Mouse (Mus musculus): ENCODE data around the gene Fntb. TPM values are rescaled to one million over a fixed set of nuclear protein-coding genes. Genes with fewer than 3 reads are reported as not detected.
"Not testable (repeated sequence)": the region's sequence is repeated elsewhere in the genome, so short reads cannot be mapped to it uniquely, and the experiment has no call there.

The Fntb gene
- total and polyA plus RNA-seq, 3 experiments: 10.4 to 79.8 (median 30.1) TPM

DNA sequence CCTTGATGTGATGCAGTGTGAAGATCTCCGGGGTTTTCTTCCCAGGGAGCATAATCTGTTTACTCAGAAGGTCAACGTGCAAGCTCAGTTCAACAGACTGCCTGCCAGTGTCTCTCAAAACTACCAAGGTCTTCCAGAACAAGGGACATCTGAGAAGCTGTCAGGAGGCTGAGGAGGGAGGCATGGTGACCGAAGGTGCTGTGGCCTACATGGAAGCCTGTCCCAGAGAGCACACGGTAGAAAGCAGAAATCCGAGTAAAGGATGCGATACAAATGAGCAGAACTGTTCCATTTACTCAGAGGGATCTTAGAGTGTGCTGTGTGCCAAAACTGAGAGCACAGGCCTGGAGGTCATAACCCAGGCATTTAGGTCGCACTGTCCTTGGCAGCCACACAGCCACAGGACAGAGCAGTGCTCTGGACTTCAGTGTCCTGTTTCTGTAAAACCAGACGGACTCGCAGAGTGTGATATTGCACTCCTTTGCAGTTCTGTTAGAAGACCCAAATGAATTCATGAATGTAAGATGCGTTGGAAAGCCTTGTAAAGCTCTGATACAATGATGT, 18.7 kb downstream of the Fntb start:
- DNase-seq (ENCODE audit: low spot score) (no peak), ATAC-seq (ENCODE audit: extremely low read depth, insufficient number of reproducible peaks, low FRiP score, poor library complexity, severe bottlenecking) (0 out of 2 replicates have a peak, but pooled peaks have one; percentile 4)
- H3K9me3 ChIP-seq (replicated peaks): no peaks in the 10 kb centered on the region
- TF ChIP-seq GATA2 (IDR thresholded peaks at IDR 0.05; ENCODE audit: borderline replicate concordance, low read depth, low read length) (no peak), POLR2AphosphoS5 (IDR thresholded peaks at IDR 0.05; ENCODE audit: insufficient replicate concordance, low read depth, low read length) (no peak), GATA1 (IDR thresholded peaks at IDR 0.05; ENCODE audit: borderline replicate concordance, low read length) (no peak), CTCF (IDR thresholded peaks at IDR 0.05; ENCODE audit: low read depth, low read length) (no peak), TAL1 (conservative IDR thresholded peaks at IDR 0.05; ENCODE audit: low read depth, low read length) (no peak)
- H3K4me1 ChIP-seq (ENCODE audit: insufficient read depth, low read depth, low read length): no peaks in the 10 kb centered on the region
- peaks cover 30% of the 10 kb centered on the region for H3K36me3 ChIP-seq (replicated peaks)
- H3K4me3 ChIP-seq (ENCODE audit: low read depth, low read length): no peak overlapping the region
- H3K27me3 ChIP-seq (ENCODE audit: insufficient read depth, low read length): peaks cover 4% of the 10 kb centered on the region; the same call in 1 of the 2 replicates

DNA sequence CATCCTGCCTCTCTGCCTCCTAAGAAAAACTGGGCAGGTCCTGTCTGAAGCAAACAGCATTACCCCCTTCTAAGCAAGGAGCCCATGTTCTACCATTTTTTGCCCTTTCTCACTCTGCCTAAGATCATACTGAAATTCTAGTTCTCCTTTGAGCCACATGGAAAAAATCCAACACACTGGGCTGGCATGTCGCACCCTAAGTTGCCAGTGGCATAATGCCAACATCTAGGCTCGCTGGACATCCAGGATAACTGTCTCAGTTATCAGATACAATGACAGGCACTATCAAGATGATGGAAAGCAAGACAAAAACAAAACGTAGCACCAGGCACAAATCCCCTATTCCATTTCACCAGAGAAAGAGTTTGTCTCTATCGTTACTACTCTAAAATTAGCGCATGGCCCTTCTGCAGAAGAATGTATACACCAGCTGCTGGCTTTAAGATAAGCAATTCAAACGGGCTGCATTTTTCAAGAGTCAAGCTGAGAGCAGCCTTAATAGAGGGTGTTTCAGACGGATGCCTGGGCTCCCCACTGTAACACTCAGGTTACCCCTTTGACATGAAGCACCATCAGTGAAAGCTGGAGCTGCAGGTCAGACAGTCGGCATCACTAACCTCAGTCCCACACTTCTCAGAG, 25.2 kb downstream of the Fntb start:
- DNase-seq (ENCODE audit: low spot score) (no peak), ATAC-seq (ENCODE audit: extremely low read depth, insufficient number of reproducible peaks, low FRiP score, poor library complexity, severe bottlenecking) (no peak)
- H3K36me3 ChIP-seq (replicated peaks): no peaks in the 10 kb centered on the region
- peaks cover 61% of the 10 kb centered on the region for H3K27me3 ChIP-seq (ENCODE audit: insufficient read depth, low read length)
- TF ChIP-seq CTCF (IDR thresholded peaks at IDR 0.05; ENCODE audit: low read depth, low read length) (no peak), GATA1 (IDR thresholded peaks at IDR 0.05; ENCODE audit: borderline replicate concordance, low read length) (no peak), TAL1 (conservative IDR thresholded peaks at IDR 0.05; ENCODE audit: low read depth, low read length) (no peak), GATA2 (IDR thresholded peaks at IDR 0.05; ENCODE audit: borderline replicate concordance, low read depth, low read length) (no peak), POLR2AphosphoS5 (IDR thresholded peaks at IDR 0.05; ENCODE audit: insufficient replicate concordance, low read depth, low read length) (no peak)
- no peaks in the 10 kb centered on the region for H3K9me3 ChIP-seq (replicated peaks)
- H3K4me1 ChIP-seq (ENCODE audit: insufficient read depth, low read depth, low read length): no peaks in the 10 kb centered on the region; the same call in 1 of the 2 replicates
- no peak overlapping the region for H3K4me3 ChIP-seq (ENCODE audit: low read depth, low read length)

DNA sequence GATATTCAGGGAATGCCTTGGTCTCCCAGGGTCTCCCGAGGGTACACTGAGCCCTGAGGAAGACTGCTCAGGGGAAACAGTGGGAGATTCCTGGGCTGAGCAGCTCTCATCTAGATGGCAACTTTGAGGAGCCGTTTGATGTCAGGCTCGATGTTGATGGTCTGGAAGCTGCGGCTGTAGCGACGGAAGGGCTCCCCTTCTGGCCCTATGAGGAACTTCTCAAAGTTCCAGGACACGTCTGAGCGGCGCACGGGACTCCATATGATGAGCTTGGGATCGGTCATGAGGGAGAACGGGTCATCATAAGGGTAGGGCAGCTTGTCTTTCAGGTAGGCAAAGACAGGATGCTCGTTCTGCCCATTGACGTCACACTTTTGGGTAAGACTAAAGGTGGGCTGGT, 27.2 kb downstream of the Fntb start:
- peaks cover 79% of the 10 kb centered on the region for H3K27me3 ChIP-seq (ENCODE audit: insufficient read depth, low read length)
- not testable (repeated sequence) for H3K4me3 ChIP-seq (ENCODE audit: low read depth, low read length); ATAC-seq (ENCODE audit: extremely low read depth, insufficient number of reproducible peaks, low FRiP score, poor library complexity, severe bottlenecking); H3K9me3 ChIP-seq (replicated peaks); H3K4me1 ChIP-seq (ENCODE audit: insufficient read depth, low read depth, low read length); DNase-seq (ENCODE audit: low spot score); H3K36me3 ChIP-seq (replicated peaks)

- H3K4me3 ChIP-seq (ENCODE audit: low read depth, low read length): no peak within 1 kb of the TSS
- no peaks in the 10 kb centered on the region for H3K36me3 ChIP-seq (replicated peaks)
- peaks cover 16% of the 10 kb centered on the region for H3K4me1 ChIP-seq (ENCODE audit: insufficient read depth, low read depth, low read length)
- DNase-seq (ENCODE audit: low spot score) (no peak), ATAC-seq (ENCODE audit: extremely low read depth, insufficient number of reproducible peaks, low FRiP score, poor library complexity, severe bottlenecking) (no peak)
- no peaks in the 10 kb centered on the region for H3K9me3 ChIP-seq (replicated peaks)
- TF ChIP-seq CTCF (IDR thresholded peaks at IDR 0.05; ENCODE audit: low read depth, low read length): no peak
- no peak for TF ChIP-seq POLR2AphosphoS5 (IDR thresholded peaks at IDR 0.05; ENCODE audit: insufficient replicate concordance, low read depth, low read length)
- no peak for TF ChIP-seq GATA2 (IDR thresholded peaks at IDR 0.05; ENCODE audit: borderline replicate concordance, low read depth, low read length)
- no peak for TF ChIP-seq TAL1 (conservative IDR thresholded peaks at IDR 0.05; ENCODE audit: low read depth, low read length)
- TF ChIP-seq GATA1 (IDR thresholded peaks at IDR 0.05; ENCODE audit: borderline replicate concordance, low read length): no peak
- peaks cover 92% of the 10 kb centered on the region for H3K27me3 ChIP-seq (ENCODE audit: insufficient read depth, low read length)
Measured at GRCm38 (mm10) chr12:76795350-76795749, 30.0 kb downstream of the Fntb start, which contains the start of gene Gpx2. Gpx2 (minus strand) TSS chr12:76795554.

DNA sequence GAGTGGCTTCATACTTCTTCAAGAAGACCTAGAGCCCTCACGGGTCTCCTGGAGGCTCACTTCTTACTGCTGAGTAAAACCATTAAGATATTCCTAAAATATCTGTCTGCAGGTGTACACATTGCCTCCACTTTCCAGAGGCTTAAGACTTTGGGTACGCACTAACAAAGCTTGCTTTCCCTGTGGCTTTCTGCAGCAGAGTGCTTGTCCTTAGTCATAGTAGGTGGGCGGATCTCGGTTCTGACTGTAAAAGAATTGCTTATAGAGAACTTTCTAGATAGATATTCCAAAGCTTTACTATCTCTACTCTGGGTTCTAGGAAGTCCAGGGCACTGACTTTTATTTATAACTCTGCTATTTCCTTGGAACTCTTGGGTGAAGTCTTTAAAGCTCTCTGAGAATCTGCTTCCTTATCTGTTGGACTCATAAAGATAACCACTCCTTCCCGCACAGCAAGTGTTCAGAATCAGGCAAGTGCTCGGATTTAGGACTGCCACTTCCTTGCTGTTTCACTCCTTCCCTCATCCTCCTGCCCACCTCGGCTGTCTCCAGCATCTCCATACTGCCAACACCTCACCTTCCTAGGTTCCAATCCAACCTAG, 31.6 kb downstream of the Fntb start:
- no peaks in the 10 kb centered on the region for H3K9me3 ChIP-seq (replicated peaks)
- peaks cover 92% of the 10 kb centered on the region for H3K27me3 ChIP-seq (ENCODE audit: insufficient read depth, low read length)
- H3K36me3 ChIP-seq (replicated peaks): no peaks in the 10 kb centered on the region
- DNase-seq (ENCODE audit: low spot score) (no peak), ATAC-seq (ENCODE audit: extremely low read depth, insufficient number of reproducible peaks, low FRiP score, poor library complexity, severe bottlenecking) (no peak)
- TF ChIP-seq GATA1 (IDR thresholded peaks at IDR 0.05; ENCODE audit: borderline replicate concordance, low read length): no peak
- TF ChIP-seq TAL1 (conservative IDR thresholded peaks at IDR 0.05; ENCODE audit: low read depth, low read length): no peak
- no peak for TF ChIP-seq GATA2 (IDR thresholded peaks at IDR 0.05; ENCODE audit: borderline replicate concordance, low read depth, low read length)
- no peak for TF ChIP-seq CTCF (IDR thresholded peaks at IDR 0.05; ENCODE audit: low read depth, low read length)
- TF ChIP-seq POLR2AphosphoS5 (IDR thresholded peaks at IDR 0.05; ENCODE audit: insufficient replicate concordance, low read depth, low read length): no peak
- peaks cover 16% of the 10 kb centered on the region for H3K4me1 ChIP-seq (ENCODE audit: insufficient read depth, low read depth, low read length)
- no peak overlapping the region for H3K4me3 ChIP-seq (ENCODE audit: low read depth, low read length)

GRCm38 (mm10) chr12:76798008-76798720, 32.8 kb downstream of the Fntb start:
- DNase-seq (ENCODE audit: low spot score) (no peak), ATAC-seq (ENCODE audit: extremely low read depth, insufficient number of reproducible peaks, low FRiP score, poor library complexity, severe bottlenecking) (no peak)
- TF ChIP-seq TAL1 (conservative IDR thresholded peaks at IDR 0.05; ENCODE audit: low read depth, low read length) (no peak), CTCF (IDR thresholded peaks at IDR 0.05; ENCODE audit: low read depth, low read length) (no peak), GATA2 (IDR thresholded peaks at IDR 0.05; ENCODE audit: borderline replicate concordance, low read depth, low read length) (no peak)
- Histone ChIP-seq H3K4me1 (ENCODE audit: insufficient read depth, low read depth, low read length) (peaks cover 16% of the 10 kb centered on the region), H3K27me3 (ENCODE audit: insufficient read depth, low read length) (peaks cover 92% of the 10 kb centered on the region), H3K9me3 (replicated peaks) (no peaks in the 10 kb centered on the region), H3K4me3 (ENCODE audit: low read depth, low read length) (no peak overlapping the region), H3K36me3 (replicated peaks) (no peaks in the 10 kb centered on the region)
